Mouse (Mus musculus) spleen, postnatal 36 days (tissue): ENCODE data around the gene Schip1.

Source experiments
- DNase-seq, 2 experiments: peaks; one replicate each; pipeline ENCODE4 v3.0.0; 2022; ENCODE audit warnings: low spot score in 2 of 2, mixed read lengths in 1 of 2

Gene Schip1

DNA sequence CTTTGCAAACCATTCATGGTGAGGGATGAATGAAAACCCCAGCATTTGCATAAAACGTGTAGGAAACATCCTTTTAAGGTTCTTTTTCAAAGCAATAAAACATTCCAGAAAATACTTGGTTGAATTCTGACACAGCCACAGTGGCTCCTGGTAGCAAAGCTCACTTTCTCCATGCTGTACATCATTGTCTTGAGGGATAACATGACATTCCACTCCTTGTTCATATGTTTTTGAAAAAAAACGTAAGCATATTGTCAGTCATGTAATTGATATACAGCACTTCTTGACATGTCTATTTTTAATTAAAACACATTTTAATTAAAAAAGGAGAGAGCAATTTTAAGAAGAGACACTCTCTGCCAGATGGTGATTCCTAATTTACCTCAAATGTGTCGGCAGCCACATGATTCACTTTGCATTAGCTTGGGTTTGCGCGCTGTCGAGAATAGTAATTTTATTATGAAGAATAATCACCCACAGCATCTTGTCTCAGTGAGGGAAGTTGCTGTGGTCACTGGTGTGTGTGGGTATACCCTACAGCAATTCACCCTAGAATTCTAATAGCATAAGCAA is 61.8 kb downstream of the Schip1 start:
- DNase-seq: no peak

DNA sequence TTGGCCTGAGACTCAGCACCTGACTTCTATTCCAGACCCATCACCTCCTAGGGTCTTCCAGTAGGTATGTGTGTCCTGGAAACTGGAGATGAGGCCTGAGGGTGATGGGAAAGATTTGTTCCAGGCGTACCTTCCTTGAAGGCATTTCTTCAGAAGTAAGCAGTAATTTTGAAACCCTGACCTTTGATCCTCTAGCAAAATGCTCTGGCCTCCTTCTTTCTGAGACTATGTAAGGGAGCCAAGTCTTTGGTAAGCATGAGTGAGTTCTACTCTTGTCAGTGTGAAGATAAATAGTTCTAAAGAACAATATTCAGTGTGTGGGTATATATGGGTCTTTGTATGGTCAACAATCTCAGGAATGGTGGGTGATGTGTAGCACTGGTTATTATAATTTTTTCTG is 65.8 kb downstream of the Schip1 start:
- DNase-seq: no peak

GRCm38 (mm10) chr3:68138833-68139627 is 74.4 kb downstream of the Schip1 start:
- DNase-seq: no peak

DNA sequence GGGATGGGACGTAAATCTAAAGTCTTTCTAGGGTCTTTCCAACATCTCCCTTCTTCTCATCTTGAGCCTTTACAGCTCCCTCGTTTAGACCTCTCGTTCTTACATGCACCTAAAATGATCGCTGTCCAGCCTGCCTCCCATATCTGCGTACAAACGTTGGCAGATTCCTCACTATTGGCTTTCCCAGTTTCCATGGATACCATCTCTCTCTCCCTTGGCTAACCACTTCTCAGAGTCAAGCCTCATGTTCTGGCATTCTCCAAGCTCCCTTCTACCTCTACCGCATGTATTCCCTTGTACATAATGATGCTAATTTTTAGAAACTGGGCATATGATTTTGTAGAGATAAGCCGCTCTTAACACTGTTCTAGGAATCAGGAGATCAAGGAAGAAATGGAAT is 86.1 kb downstream of the Schip1 start:
- no peak for DNase-seq

GRCm38 (mm10) chr3:68160175-68160574 is 95.6 kb downstream of the Schip1 start:
- DNase-seq: no peak

GRCm38 (mm10) chr3:68160760-68161159 is 96.2 kb downstream of the Schip1 start:
- DNase-seq: no peak

DNA sequence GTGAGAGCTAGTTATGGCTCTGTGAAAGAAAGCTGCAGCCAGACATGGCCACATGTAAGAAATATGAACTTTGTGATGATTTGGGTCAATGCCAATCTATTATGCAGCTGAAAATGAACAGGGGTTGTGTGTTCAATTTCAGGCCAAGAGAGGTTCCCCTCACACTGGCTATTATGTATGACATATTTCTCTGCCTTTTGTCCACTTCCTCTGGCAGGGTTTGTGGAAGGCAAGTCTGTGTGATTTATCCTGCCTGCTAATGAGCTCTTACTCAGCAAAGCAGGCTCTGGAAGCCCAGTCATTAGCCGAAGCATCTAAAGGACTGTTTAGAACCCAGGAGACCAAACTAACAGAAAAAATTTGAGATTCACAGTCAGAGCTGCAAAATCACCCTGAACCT is 113.6 kb downstream of the Schip1 start:
- no peak for DNase-seq

GRCm38 (mm10) chr3:68187471-68187870 is 122.9 kb downstream of the Schip1 start:
- no peak for DNase-seq

- no peak for DNase-seq
Measured at GRCm38 (mm10) chr3:68189100-68189499, 124.5 kb downstream of the Schip1 start.

GRCm38 (mm10) chr3:68196933-68197332 is 132.3 kb downstream of the Schip1 start:
- no peak for DNase-seq

GRCm38 (mm10) chr3:68201214-68201613 is 136.6 kb downstream of the Schip1 start:
- no peak for DNase-seq

GRCm38 (mm10) chr3:68202162-68202902 is 137.7 kb downstream of the Schip1 start:
- DNase-seq: no peak

- no peak for DNase-seq
Measured at GRCm38 (mm10) chr3:68203934-68204467, 139.4 kb downstream of the Schip1 start.

GRCm38 (mm10) chr3:68210422-68210821 is 145.8 kb downstream of the Schip1 start:
- DNase-seq: no peak

DNA sequence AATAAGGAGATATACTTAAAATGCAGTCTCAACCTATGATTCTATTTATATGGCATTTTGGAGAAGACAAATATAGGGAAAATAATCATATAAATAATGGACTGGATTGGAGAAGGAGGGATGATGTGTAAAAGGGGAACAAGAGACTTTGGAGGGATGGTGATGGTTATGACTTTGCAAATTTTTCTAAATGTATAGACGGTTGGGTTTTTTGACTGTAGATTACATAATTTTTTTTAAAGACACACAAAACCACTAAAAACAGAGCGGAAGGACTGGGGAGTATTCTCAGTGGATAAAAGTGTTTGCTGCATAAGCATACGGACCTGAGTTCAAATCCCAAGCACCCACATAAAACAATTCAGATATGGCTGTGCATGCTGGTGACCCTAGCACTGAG is 156.8 kb downstream of the Schip1 start:
- DNase-seq: no peak

DNA sequence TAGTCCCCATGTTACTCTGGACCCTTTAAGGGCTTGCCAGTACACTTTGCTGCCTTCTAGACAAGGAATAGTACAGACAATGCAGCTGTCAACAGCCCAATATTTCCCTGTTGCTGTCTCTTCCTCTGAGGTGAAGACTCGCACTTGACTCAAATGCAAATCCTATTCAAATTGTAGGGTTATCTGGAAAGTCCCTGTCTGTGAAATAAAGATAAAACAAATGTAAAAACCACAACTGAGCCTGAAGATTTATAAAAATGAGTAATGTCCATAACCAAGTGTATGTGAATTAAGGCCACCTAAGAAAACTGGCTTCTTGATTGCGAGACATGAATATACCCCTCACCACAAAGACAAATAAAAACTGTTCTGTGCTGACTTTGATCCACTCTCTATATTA is 175.3 kb downstream of the Schip1 start:
- no peak for DNase-seq

- DNase-seq: no peak
Measured at GRCm38 (mm10) chr3:68243239-68243638, 178.6 kb downstream of the Schip1 start.

DNA sequence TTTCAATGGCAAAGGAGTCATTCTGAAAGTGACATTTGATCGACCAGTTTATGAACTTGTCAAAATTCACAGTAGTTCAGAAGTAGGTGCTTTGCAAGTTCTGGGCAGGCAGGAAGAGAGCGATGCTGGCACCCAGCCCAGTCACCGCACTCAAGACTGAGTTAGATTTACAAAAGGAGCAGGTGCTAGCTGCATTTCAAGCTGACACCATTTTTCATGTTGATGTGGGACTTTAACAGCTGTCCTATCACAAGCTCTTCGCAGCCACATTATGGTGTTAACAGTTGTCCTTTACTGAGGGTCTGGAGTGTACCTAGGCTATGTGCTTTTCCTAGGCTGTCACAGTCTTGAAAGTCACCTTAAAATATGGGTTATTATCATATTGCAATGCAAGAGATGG is 181.6 kb downstream of the Schip1 start:
- DNase-seq: no peak

DNA sequence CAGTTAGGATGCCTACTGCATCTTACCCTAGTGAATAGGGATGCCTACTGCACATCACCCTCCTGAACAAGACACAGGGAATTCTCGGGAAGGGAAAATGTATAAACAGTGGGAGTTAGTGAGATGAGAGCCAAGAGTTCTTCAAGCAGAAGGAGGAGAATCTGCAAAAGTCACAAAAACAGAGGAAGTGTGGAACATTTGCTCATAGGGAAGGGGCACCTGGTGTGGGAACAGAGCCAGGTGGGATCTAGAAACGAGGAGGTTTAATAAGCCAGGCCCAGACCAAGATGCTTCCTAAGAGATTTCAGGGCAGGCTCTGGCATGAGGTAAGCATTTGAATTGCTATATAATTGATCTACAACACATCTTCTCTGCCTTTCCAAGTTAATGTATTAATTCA is 186.0 kb downstream of the Schip1 start:
- DNase-seq: no peak

- no peak for DNase-seq
Measured at GRCm38 (mm10) chr3:68252335-68252734, 187.7 kb downstream of the Schip1 start.

GRCm38 (mm10) chr3:68262304-68262703 is 197.7 kb downstream of the Schip1 start:
- no peak for DNase-seq

DNA sequence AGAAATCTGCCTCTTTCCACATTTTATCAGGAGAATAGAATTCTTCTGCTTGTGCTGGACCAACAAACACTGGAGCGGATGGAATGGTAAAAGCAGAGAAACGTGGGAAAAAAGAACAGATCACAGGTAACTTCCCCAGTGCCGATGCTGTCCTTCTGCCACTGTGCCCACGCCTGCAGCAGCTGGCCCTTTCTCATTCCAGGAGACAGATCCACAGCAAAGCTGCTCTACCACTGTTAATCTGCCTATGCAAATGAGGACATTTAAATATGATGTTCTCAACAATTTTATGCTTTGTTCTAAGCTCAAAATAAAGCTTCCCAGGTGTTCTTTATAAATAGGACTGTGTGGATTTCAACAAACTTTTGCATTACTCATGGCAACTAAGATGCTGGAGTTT is 203.3 kb downstream of the Schip1 start:
- DNase-seq: no peak

GRCm38 (mm10) chr3:68269251-68269650 is 204.6 kb downstream of the Schip1 start:
- no peak for DNase-seq
